Mouse (Mus musculus): Measurements from ENCODE around the gene Mid1.
A peak's percentile ranks its signal among the peaks of the same experiment; 100 is the strongest.
"Not testable (repeated sequence)": the region's sequence is repeated elsewhere in the genome, so short reads cannot be mapped to it uniquely, and the experiment has no call there.

The Mid1 gene

GRCm38 (mm10) chrX:170002510-170003197 lies 317.7 kb downstream of the Mid1 start:
- peak; percentile 46 to 82 for DNase-seq

DNA sequence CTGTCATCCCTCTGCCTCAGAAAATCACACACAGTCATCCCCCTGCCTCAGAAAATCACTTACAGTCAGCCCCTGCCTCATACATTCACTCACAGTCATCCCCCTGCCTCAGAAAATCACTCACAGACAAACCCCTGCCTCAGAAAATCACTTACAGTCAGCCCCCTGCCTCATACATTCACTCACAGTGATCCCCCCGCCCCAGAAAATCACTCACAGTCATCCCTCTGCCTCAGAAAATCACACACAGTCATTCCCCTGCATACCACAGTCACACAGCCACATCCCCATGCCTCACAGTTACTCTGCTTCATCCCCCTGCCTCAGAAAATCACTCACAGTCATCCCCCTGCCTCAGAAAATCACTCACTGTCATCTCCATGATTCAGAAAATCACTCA lies 318.5 kb downstream of the Mid1 start:
- peak in 1 of 2 experiments; percentile 38 for DNase-seq

- DNase-seq: peak in 1 of 2 experiments; percentile 49
Measured at GRCm38 (mm10) chrX:170004236-170004635, 319.2 kb downstream of the Mid1 start.

GRCm38 (mm10) chrX:170004793-170005192 lies 319.8 kb downstream of the Mid1 start:
- peak in 1 of 2 experiments; percentile 61 for DNase-seq

- DNase-seq: peak; percentile 35 to 83
Measured at GRCm38 (mm10) chrX:170005194-170005593, 320.2 kb downstream of the Mid1 start.

DNA sequence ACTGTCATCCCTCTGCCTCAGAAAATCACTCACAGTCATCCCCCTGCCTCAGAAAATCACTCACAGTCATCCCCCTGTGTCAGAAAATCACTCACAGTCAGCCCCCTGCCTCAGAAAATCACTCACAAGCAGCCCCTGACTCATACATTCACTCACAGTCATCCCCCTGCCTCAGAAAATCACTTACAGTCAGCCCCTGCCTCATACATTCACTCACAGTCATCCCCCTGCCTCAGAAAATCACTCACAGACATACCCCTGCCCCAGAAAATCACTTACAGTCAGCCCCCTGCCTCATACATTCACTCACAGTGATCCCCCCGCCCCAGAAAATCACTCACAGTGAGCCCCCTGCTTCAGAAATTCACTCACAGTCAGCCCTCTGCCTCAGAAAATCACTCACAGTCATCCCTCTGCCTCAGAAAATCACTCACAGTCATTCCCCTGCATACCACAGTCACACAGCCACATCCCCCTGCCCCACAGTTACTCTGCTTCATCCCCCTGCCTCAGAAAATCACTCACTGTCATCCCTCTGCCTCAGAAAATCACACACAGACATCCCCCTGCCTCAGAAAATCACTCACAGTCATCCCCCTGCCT lies 320.8 kb downstream of the Mid1 start:
- DNase-seq: peak in 1 of 2 experiments; percentile 28

DNA sequence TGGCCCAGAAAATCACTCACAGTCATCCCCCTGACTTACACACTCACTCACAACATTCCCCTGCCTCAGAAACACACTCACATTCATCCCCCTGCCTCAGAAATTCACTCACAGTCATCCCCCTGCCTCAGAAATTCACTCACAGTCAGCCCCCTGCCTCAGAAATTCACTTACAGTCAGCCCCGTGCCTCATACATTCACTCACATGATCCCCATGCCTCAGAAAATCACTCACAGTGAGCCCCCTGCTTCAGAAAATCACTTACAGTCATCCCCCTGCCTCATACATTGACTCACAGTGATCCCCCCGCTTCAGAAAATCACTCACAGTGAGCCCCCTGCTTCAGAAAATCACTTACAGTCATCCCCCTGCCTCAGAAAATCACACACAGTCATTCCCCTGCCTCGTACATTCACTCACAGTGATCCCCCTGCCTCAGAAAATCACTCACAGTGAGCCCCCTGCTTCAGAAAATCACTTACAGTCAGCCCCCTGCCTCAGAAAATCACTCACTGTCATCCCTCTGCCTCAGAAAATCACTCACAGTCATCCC lies 321.8 kb downstream of the Mid1 start:
- DNase-seq: peak in 1 of 2 experiments; percentile 44

DNA sequence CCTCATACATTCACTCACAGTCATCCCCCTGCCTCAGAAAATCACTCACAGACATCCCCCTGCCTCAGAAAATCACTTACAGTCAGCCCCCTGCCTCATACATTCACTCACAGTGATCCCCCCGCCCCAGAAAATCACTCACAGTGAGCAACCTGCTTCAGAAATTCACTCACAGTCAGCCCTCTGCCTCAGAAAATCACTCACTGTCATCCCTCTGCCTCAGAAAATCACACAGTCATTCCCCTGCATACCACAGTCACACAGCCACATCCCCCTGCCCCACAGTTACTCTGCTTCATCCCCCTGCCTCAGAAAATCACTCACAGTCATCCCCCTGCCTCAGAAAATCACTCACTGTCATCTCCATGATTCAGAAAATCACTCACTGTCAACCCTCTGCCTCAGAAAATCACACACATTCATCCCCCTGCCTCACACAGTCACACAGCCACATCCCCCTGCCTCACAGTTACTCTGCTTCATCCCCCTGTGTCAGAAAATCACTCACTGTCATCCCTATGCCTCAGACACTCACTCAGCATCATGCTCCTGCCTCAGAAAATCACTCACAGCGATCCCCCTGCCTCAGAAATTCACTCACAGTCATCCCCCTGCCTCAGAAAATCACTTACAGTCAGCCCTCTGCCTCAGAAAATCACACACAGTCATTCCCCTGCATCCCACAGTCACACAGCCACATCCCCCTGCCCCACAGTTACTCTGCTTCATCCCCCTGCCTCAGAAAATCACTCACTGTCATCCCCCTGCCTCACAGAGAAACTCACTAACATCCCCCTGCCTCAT lies 322.6 kb downstream of the Mid1 start:
- DNase-seq: peak in 1 of 2 experiments; percentile 39

GRCm38 (mm10) chrX:170008179-170008467 lies 323.1 kb downstream of the Mid1 start:
- DNase-seq: peak in 1 of 2 experiments; percentile 33

- DNase-seq: peak; percentile 20 to 71
Measured at GRCm38 (mm10) chrX:170008584-170008983, 323.6 kb downstream of the Mid1 start.

DNA sequence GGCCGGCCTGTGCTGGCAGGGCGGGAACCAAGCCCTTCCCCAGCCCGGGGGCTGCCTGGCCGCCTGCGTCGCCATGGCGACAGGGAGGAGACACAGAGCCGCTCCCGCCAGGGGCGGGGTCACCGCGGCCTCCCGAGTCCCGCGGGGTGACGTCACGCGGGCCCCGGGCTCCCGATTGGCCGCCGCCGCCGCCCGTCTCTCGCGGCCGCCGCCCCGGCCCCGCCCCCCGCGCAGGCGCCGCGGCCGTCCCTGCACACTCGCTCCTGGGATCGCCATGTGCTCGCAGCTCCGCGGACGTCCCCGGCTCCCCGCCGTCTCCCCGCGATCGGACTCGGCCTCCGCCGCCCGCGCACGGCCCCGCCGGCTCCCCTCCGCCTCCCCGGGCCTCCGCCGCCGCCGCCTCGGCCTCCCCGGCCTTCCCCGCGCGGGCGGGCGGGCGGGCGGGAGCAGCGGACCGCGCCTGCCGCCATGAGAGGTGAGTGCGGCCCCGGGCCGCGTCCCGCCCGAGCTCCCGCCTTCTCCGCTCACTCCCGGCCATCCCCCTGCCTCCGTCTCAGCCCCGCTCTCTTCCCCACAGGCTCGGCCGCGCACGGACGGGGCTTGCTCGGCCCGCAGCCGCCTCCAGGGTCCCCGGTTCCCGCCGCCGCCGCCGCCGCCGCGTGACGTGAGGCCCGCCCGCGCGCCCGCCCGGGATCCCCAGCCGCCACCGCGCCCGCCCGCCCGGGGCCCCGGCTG lies 324.2 kb downstream of the Mid1 start, which contains the start of gene Gm21887:
TSS of gene Gm21887 (plus strand) at position 644 of the 735 bp plus-strand sequence.
- peak; percentile 96 to 100 for DNase-seq

GRCm38 (mm10) chrX:170009801-170010221 lies 324.8 kb downstream of the Mid1 start:
- DNase-seq: peak; percentile 100

DNA sequence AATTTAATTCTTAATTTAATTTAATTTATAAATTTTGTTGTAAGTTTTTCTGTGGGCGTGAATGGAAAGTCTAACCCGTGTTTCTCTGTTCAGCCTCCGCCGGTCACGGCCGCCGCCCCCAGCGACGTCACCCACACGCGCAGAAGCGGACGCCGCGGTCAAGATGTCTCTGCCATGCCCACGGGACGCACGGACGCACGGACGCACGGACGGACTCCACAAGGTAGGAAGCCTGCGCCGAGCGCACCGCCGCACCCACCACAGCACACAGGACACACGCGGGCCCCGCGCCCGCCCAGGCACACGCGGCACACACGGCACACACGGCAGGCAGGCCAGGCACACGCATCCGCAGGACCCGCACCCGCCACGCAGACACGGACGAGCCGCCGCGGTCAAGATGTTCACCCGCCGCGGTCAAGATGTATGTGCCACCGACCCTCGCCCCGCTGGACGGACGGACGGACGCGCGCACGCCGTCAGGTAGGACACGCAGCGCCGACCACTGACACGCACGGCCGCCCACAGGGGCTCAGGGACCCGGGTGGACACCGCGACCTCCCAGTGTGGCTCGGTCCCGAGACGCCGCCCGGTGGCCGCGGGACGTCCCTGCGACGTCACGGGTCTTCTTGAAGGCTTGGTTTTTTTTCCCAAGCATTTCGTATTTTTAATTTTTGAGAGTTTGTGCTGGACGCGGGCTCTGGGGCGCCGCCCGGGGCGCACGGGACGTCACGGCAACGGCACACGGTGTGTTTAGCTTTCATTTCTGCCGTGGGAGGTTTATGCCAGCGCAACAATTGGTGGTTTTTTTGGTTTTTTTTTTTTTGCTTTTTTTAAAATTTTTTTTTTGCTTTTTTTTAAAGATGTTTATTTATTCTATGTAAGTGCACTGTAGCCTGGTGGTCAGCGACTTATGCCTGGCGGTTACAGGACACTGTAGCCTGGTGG lies 325.9 kb downstream of the Mid1 start:
- DNase-seq: peak; percentile 55 to 91

- DNase-seq: not testable (repeated sequence)
Measured at GRCm38 (mm10) chrX:170011529-170011879, 326.5 kb downstream of the Mid1 start.

DNA sequence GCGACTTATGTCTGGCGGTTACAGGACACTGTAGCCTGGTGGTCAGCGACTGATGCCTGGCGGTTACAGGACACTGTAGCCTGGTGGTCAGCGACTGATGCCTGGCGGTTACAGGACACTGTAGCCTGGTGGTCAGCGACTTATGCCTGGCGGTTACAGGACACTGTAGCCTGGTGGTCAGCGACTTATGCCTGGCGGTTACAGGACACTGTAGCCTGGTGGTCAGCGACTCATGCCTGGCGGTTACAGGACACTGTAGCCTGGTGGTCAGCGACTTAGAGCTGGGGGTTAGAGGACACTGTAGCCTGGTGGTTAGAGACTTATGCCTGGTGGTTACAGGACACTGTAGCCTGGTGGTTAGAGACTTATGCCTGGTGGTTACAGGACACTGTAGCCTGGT lies 328.4 kb downstream of the Mid1 start:
- DNase-seq: peak in 1 of 2 experiments; percentile 43

GRCm38 (mm10) chrX:170014038-170014437 lies 329.0 kb downstream of the Mid1 start:
- DNase-seq: peak in 1 of 2 experiments; percentile 41

- DNase-seq: peak in 1 of 2 experiments; percentile 35
Measured at GRCm38 (mm10) chrX:170015883-170016282, 330.9 kb downstream of the Mid1 start.

DNA sequence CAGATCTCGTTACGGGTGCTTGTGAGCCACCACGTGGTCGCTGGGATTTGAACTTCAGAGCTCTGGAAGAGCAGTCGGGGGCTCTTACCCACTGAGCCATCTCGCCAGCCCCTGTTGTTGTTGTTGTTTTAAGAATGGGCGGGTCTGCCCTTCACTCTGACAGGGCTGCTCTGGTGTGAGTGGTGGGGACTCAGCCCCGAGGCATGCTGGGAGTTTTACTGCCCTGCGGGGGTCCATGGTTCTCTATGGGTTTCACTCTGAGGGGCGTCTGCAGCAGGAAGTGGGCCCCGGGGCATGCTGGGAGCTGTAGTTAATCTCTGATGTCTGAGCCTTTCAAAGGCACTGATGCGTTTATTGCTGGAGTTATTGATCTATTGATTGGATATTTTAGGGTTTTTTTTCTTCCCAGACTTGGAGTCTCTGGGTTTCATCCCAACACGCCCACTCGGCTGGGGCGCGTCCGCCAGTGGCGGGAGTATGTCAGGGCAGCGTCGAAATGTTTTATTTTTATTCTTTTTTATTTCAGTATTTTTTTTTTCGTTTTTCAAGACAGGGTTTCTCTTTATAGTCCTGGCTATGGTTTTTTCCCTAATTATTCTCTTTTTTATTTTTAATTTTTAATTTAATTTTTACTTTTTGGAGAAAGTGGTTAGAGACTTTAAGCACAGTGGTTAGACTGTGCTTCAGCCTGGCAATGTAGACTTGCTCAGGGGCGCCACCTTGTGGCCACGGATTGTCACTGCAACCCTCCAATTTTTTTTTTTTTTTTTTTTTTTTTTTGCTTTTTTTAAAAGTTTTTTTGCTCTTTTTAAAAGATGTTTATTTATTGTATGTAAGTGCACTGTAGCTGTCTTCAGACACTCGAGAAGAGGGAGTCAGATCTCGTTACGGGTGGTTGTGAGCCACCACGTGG lies 332.6 kb downstream of the Mid1 start:
- DNase-seq: peak; percentile 81 to 91

DNA sequence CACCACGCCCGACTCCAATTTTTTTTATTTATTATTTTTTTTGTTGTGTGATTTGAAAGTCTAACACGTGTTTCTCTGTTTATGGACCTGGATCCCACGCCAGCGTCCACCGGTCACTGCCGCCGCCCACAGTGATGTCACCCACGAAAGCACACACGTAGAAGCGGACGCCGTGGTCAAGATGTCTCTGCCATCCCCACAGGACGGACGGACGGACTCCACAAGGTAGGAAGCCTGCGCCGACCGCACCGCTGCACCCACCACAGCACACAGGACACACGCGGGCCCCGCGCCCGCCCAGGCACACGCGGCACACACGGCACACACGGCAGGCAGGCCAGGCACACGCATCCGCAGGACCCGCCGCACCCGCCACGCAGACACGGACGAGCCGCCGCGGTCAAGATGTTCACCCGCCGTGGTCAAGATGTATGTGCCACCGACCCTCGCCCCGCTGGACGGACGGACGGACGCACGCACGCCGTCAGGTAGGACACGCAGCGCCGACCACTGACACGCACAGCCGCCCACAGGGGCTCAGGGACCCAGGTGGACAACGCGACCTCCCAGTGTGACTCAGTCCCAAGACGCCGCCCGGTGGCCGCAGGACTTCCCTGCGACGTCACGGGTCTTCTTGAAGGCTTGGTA lies 333.7 kb downstream of the Mid1 start:
- DNase-seq: peak; percentile 50 to 89
